Mouse (Mus musculus) heart, embryonic 12.5 days (tissue): ENCODE results near the gene Rnf24. TPM values are rescaled to one million over a fixed set of nuclear protein-coding genes. Genes with fewer than 3 reads are reported as not detected.
"Not testable (repeated sequence)": the region's sequence is repeated elsewhere in the genome, so short reads cannot be mapped to it uniquely, and the experiment has no call there.

Source experiments
- ATAC-seq: fragments of 200-750 bp; cut with Nextera tagmentation; 2 replicates; pipeline ENCODE4 v1.8.0; 2017; ENCODE audit warnings: moderate TSS enrichment, moderate library complexity; ENCODE audit not compliant: insufficient number of reproducible peaks, low FRiP score
- H3K27ac ChIP-seq: fragments of 300-500 bp; sonication (generic); 2 replicates; pipeline ENCODE4 v1.5.1; 2016; ENCODE audit warnings: mild to moderate bottlenecking, moderate library complexity; ENCODE audit not compliant: poor library complexity, severe bottlenecking
- H3K27me3 ChIP-seq: fragments of 300-500 bp; sonication (generic); replicated peaks from 2 replicates; pipeline ENCODE4 v1.6.1; 2016; ENCODE audit warnings: mild to moderate bottlenecking, moderate library complexity
- H3K36me3 ChIP-seq: fragments of 300-500 bp; sonication (generic); 2 replicates; pipeline ENCODE4 v1.6.1; 2016; ENCODE audit warnings: mild to moderate bottlenecking, moderate library complexity
- H3K4me1 ChIP-seq: fragments of 300-500 bp; sonication (generic); replicated peaks from 2 replicates; pipeline ENCODE4 v1.6.1; 2016; ENCODE audit warnings: mild to moderate bottlenecking
- H3K4me2 ChIP-seq: fragments of 300-500 bp; sonication (generic); 2 replicates; pipeline ENCODE4 v1.6.1; 2016; ENCODE audit warnings: mild to moderate bottlenecking, moderate library complexity
- H3K4me3 ChIP-seq: fragments of 300-500 bp; sonication (generic); 2 replicates; pipeline ENCODE4 v1.5.1; 2016; ENCODE audit warnings: mild to moderate bottlenecking
- H3K9ac ChIP-seq: fragments of 300-500 bp; sonication (generic); 2 replicates; pipeline ENCODE4 v1.6.1; 2016; ENCODE audit warnings: mild to moderate bottlenecking, moderate library complexity
- H3K9me3 ChIP-seq: fragments of 300-500 bp; sonication (generic); replicated peaks from 2 replicates; pipeline ENCODE4 v1.6.1; 2016; ENCODE audit warnings: mild to moderate bottlenecking, moderate library complexity
- WGBS: fragments of 180-500 bp; shearing (Covaris S2); methylation state at CpG from one replicate; pipeline ENCODE4 v1.1.7; 2016; 5-methylcytosine and 5-hydroxymethylcytosine counted together
- polyA plus RNA-seq: library from polyadenylated mRNA; unstranded; fragments of >200 nt; fragmentation: Nextera tagmentation; extraction: Ambion mirVana; gene quantifications from 2 replicates; pipeline ENCODE4 v1.2.1, GENCODE M21; 2016

Rnf24 gene
- polyA plus RNA-seq, 1 experiment from 2014 or later: 2.8 TPM

GRCm38 (mm10) chr2:131305226-131305625 lies 47.5 kb downstream of the Rnf24 start:
- H3K4me3 ChIP-seq, H3K9ac ChIP-seq, H3K4me2 ChIP-seq, ATAC-seq, H3K4me1 ChIP-seq, H3K27ac ChIP-seq, H3K27me3 ChIP-seq, H3K9me3 ChIP-seq: not testable (repeated sequence)
- 80% methylated on average over 1 of the region's 1 CpGs for WGBS
- H3K36me3 ChIP-seq: peaks cover 20% of the 10 kb centered on the region

GRCm38 (mm10) chr2:131304497-131304896 lies 48.2 kb downstream of the Rnf24 start:
- Histone ChIP-seq H3K27me3 (0 out of 2 replicates have a peak, but pooled peaks cover 6% of the 10 kb centered on the region), H3K4me3 (no peak overlapping the region), H3K9me3 (no peaks in the 10 kb centered on the region), H3K4me1 (no peaks in the 10 kb centered on the region), H3K36me3 (peaks cover 20% of the 10 kb centered on the region), H3K4me2 (no peak overlapping the region), H3K9ac (no peak overlapping the region), H3K27ac (no peak overlapping the region)
- 84% methylated on average over 9 of the region's 9 CpGs for WGBS
- no peak for ATAC-seq

- no peak for ATAC-seq
- Histone ChIP-seq H3K4me1 (no peaks in the 10 kb centered on the region), H3K4me3 (no peak overlapping the region), H3K36me3 (peaks cover 40% of the 10 kb centered on the region), H3K9ac (no peak overlapping the region), H3K27me3 (0 out of 2 replicates have a peak, but pooled peaks cover 6% of the 10 kb centered on the region), H3K27ac (no peak overlapping the region), H3K4me2 (no peak overlapping the region), H3K9me3 (no peaks in the 10 kb centered on the region)
These were observed 51.1 kb downstream of the Rnf24 start for GRCm38 (mm10) chr2:131301635-131302034.

- H3K27ac ChIP-seq: no peak overlapping the region
- peaks cover 51% of the 10 kb centered on the region for H3K36me3 ChIP-seq
- H3K4me1 ChIP-seq: no peaks in the 10 kb centered on the region
- WGBS: 79% methylated on average over 2 of the region's 2 CpGs
- no peak overlapping the region for H3K4me2 ChIP-seq
- ATAC-seq: no peak
- no peak overlapping the region for H3K9ac ChIP-seq
- 0 out of 2 replicates have a peak, but pooled peaks cover 6% of the 10 kb centered on the region for H3K27me3 ChIP-seq
- no peak overlapping the region for H3K4me3 ChIP-seq
- no peaks in the 10 kb centered on the region for H3K9me3 ChIP-seq
These were observed 52.2 kb downstream of the Rnf24 start for GRCm38 (mm10) chr2:131300485-131300884.

- H3K4me2 ChIP-seq, H3K4me1 ChIP-seq, H3K4me3 ChIP-seq, H3K27ac ChIP-seq, H3K9ac ChIP-seq, ATAC-seq, H3K27me3 ChIP-seq, H3K9me3 ChIP-seq: not testable (repeated sequence)
- 75% methylated on average over 7 of the region's 7 CpGs for WGBS
- peaks cover 60% of the 10 kb centered on the region for H3K36me3 ChIP-seq
These were observed 54.0 kb downstream of the Rnf24 start for GRCm38 (mm10) chr2:131298674-131299073.

- H3K4me2 ChIP-seq: no peak overlapping the region
- no peak overlapping the region for H3K4me3 ChIP-seq
- H3K9ac ChIP-seq: no peak overlapping the region
- WGBS: 91% methylated on average over 2 of the region's 2 CpGs
- H3K27me3 ChIP-seq: 0 out of 2 replicates have a peak, but pooled peaks cover 2% of the 10 kb centered on the region
- ATAC-seq: no peak
- H3K36me3 ChIP-seq: peaks cover 63% of the 10 kb centered on the region
- no peaks in the 10 kb centered on the region for H3K9me3 ChIP-seq
- H3K27ac ChIP-seq: no peak overlapping the region
- no peaks in the 10 kb centered on the region for H3K4me1 ChIP-seq
These were observed 55.9 kb downstream of the Rnf24 start for GRCm38 (mm10) chr2:131296746-131297261.

- Histone ChIP-seq H3K9ac (no peak overlapping the region), H3K4me1 (no peaks in the 10 kb centered on the region), H3K4me3 (no peak overlapping the region), H3K9me3 (no peaks in the 10 kb centered on the region), H3K36me3 (peaks cover 68% of the 10 kb centered on the region), H3K27ac (no peak overlapping the region), H3K27me3 (no peaks in the 10 kb centered on the region), H3K4me2 (no peak overlapping the region)
- no peak for ATAC-seq
These were observed 62.0 kb downstream of the Rnf24 start for GRCm38 (mm10) chr2:131290669-131291068.

- H3K4me3 ChIP-seq: no peak overlapping the region
- H3K4me1 ChIP-seq: no peaks in the 10 kb centered on the region
- no peaks in the 10 kb centered on the region for H3K9me3 ChIP-seq
- WGBS: 93% methylated on average over 1 of the region's 1 CpGs
- no peaks in the 10 kb centered on the region for H3K27me3 ChIP-seq
- H3K9ac ChIP-seq: no peak overlapping the region
- no peak overlapping the region for H3K4me2 ChIP-seq
- peaks cover 57% of the 10 kb centered on the region for H3K36me3 ChIP-seq
- no peak overlapping the region for H3K27ac ChIP-seq
- ATAC-seq: no peak
These were observed 66.4 kb downstream of the Rnf24 start for GRCm38 (mm10) chr2:131286276-131286675.

- H3K9me3 ChIP-seq: no peaks in the 10 kb centered on the region
- H3K27ac ChIP-seq: no peak overlapping the region
- H3K36me3 ChIP-seq: peaks cover 65% of the 10 kb centered on the region
- no peak overlapping the region for H3K9ac ChIP-seq
- ATAC-seq: no peak
- H3K27me3 ChIP-seq: no peaks in the 10 kb centered on the region
- H3K4me2 ChIP-seq: no peak overlapping the region
- no peak overlapping the region for H3K4me3 ChIP-seq
- WGBS: 88% methylated on average over 1 of the region's 1 CpGs
- no peaks in the 10 kb centered on the region for H3K4me1 ChIP-seq
These were observed 71.1 kb downstream of the Rnf24 start for GRCm38 (mm10) chr2:131281596-131281995.

- no peaks in the 10 kb centered on the region for H3K9me3 ChIP-seq
- no peak overlapping the region for H3K4me2 ChIP-seq
- no peaks in the 10 kb centered on the region for H3K27me3 ChIP-seq
- no peaks in the 10 kb centered on the region for H3K4me1 ChIP-seq
- no peak overlapping the region for H3K27ac ChIP-seq
- H3K36me3 ChIP-seq: peaks cover 66% of the 10 kb centered on the region
- H3K4me3 ChIP-seq: no peak overlapping the region
- WGBS: 92% methylated on average over 5 of the region's 5 CpGs
- H3K9ac ChIP-seq: no peak overlapping the region
- no peak for ATAC-seq
These were observed 76.0 kb downstream of the Rnf24 start for GRCm38 (mm10) chr2:131276722-131277121.

- Histone ChIP-seq H3K4me2 (no peak overlapping the region), H3K4me3 (no peak overlapping the region), H3K36me3 (peaks cover 55% of the 10 kb centered on the region), H3K4me1 (no peaks in the 10 kb centered on the region), H3K27ac (no peak overlapping the region), H3K9me3 (no peaks in the 10 kb centered on the region), H3K27me3 (no peaks in the 10 kb centered on the region), H3K9ac (no peak overlapping the region)
- ATAC-seq: no peak
- WGBS: 95% methylated on average over 3 of the region's 3 CpGs
These were observed 77.2 kb downstream of the Rnf24 start for GRCm38 (mm10) chr2:131275493-131275892.

- Histone ChIP-seq H3K9ac (no peak overlapping the region), H3K27ac (no peak overlapping the region), H3K36me3 (0 out of 2 replicates have a peak, but pooled peaks cover under 1% of the 10 kb centered on the region), H3K4me1 (peaks cover 32% of the 10 kb centered on the region), H3K9me3 (no peaks in the 10 kb centered on the region), H3K4me2 (no peak overlapping the region; the same call in 1 of the 2 replicates), H3K27me3 (no peaks in the 10 kb centered on the region), H3K4me3 (no peak overlapping the region)
- ATAC-seq: no peak
- WGBS: 79% methylated on average over 2 of the region's 2 CpGs
These were observed 87.6 kb downstream of the Rnf24 start for GRCm38 (mm10) chr2:131265056-131265455.
